Mouse (Mus musculus): ENCODE data around the gene Prkacb.
"Not testable (repeated sequence)": the region's sequence is repeated elsewhere in the genome, so short reads cannot be mapped to it uniquely, and the experiment has no call there.

Gene Prkacb

GRCm38 (mm10) chr3:146778451-146778850 is 34.3 kb downstream of the Prkacb start:
- no peak for DNase-seq (ENCODE audit: low spot score)

- DNase-seq (ENCODE audit: low spot score): no peak
These were observed 36.1 kb downstream of the Prkacb start for GRCm38 (mm10) chr3:146776711-146777110.

DNA sequence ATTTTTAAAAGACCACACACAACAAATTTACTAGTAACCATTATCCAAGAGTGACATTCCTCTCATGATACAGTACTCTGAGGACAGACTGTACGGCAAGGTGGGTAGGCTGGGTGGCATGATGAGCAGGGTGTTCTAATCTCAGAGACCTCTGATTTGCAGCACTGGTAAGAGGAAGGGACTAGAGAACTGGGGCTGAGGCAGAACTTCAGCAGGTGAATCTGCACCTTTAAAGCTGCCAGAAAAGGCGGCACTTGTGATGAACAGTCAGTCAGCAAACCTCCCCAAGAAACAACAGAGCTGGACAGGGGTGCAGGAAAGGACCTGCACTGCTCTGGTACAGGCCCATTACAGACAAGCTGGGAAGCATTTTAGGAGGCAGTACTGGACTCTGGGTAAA is 41.9 kb downstream of the Prkacb start:
- no peak for DNase-seq (ENCODE audit: low spot score)

DNA sequence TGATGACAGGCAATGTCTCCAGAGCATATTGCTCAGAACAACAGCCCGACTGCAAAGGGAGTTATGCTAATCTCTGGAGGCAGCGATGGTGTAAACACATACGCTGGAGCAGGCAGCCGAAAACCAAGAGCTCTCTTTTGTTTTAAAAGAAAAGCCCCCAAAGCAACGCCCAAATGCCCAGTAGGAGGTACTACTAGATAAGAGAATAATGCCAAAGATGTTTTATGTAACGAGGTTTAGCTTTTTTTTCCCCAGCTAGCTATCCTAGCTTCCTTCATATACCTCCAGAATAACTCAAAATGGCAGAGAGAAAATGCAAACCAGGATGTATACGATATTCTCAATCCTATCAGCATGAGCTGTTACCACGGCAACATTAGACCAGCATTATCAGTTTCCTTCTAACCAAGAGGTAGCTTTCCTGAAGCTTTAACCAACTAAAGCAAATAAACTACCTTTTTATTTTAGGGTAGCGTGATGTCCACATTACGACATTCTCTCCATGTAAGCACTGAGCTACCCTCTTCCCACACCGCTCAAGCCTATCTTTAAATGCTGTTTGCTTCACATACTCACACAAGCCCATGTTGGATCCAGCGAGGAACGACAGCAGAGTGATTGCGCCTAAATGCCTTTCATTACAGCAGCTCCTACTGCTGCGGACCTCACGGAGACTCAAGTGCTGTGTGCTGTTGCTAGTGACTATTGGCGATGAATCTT is 42.7 kb downstream of the Prkacb start:
- DNase-seq (ENCODE audit: low spot score): no peak

DNA sequence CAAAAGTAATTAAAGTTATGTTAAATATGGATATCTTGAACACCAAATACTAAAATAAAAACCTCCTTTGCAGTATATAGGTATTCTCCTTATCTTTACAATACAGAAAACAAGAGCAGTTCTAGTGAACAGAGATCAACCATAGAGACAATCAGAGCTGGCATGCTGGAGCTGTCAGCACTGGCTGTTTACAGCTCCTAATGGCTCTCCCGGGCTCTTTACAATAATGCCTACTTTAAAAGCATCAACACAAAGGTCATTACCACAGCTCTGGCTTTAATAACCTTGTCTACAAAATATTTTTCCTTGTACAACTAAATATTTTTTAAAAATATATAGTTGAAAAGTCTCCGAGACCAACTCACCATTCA is 43.2 kb downstream of the Prkacb start:
- no peak for DNase-seq (ENCODE audit: low spot score)

DNA sequence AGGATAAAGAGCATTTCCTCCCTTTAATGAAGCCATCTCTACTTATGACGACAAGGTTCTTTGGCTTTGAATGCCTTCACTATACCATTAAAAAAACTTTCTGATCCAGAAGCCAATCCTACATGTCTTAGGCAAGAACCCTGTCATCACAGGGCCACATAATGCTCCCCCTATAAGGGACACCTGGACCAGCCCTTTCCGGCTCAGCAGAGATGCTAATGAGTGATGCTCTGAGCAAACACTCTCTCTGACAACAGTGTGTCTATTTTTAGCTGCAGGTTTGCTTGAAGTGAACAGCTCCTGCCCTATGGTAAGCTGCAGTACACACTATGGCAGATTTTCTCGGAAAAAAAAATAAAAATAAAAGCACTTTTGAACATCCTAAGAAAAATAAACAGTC is 43.9 kb downstream of the Prkacb start:
- DNase-seq (ENCODE audit: low spot score): no peak

DNA sequence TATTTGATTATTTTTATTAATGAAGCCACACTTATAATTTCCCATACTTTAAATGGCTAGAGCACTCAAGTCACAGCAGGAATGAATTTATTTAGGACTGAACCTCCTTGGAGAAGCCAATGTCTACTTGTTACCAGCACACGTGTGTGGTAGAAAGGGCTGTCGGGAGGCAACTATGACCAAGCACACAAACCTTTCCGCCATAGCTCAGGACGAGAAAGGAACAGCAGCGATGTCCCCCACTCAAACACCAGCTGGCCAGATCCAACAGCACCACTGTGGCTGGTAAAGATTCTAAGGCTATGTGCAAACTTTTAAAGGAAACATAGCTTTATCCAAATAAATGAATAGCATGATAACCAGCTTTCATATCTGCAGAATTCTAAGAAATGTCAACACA is 44.4 kb downstream of the Prkacb start:
- DNase-seq (ENCODE audit: low spot score): no peak

DNA sequence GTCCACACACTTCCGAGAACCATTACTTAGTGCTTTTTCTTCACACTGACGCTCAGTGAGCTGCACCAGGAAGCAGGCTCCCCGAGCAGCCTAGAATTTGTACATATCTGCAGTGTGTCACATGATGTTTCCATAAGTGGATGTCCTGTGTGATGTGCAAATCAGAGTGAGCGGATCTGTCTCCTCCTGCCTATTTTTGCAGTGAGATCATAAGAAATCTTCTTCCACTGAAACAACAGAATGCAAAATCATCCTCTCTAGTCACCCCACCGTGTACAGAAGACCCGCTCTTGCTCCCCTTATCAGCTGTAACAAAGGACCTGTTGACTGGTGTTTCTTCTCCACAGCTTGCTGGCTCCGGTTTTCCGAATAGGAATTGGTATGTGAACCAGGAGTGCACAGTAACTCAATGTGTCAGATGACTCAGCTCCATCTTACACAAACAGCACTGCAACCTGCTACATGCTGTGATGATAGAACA is 46.0 kb downstream of the Prkacb start:
- no peak for DNase-seq (ENCODE audit: low spot score)

- DNase-seq (ENCODE audit: low spot score): no peak
These were observed 46.7 kb downstream of the Prkacb start for GRCm38 (mm10) chr3:146766071-146766605.

DNA sequence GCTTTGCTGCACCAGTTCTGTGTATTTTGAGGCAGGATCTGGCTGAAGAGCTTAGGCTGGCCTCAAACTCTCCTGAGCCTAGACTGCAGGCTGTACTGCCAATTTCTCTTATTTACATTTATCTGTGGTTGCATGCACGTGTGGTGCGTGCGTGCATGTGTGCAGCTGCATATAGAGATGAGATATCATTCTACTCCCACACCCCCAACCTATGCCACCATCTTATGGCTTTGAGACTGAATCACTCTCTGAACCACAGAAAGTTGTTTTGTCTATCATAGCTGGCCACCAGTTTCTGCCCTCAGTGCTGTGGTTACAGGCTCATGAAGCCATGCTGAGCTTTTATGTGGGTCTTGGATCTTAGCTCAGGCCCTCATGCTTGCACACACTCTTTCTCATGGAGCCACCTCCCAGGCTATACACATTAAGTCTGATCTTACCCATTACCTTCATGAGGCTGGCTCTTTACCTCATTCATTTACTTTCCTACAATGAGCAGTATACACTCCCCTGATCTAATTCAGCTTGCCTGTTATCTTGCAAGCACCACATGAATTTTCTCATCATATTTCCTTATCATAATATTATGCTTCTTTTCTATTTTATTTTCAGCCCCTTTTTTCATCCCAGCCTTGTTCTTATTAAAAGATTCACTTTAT is 47.8 kb downstream of the Prkacb start:
- no peak for DNase-seq (ENCODE audit: low spot score)

DNA sequence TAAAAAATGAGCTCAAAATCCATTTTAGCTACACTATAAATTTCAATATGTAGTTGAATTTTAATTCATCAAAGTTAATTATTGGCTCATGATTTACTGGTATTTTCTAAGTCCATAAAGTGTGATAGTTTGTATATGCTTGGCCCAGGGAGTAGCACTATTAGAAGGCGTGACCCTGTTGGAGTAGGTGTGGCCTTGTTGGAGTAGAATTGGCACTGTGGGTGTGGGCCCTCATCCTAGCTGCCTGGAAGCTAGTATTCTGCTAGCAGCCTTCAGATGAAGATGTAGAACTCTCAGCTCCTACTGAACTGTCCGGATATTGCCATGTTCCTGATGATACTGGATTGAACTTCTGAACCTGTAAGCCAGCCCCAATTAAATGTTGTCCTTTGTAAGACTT is 49.7 kb downstream of the Prkacb start:
- not testable (repeated sequence) for DNase-seq (ENCODE audit: low spot score)

- no peak for DNase-seq (ENCODE audit: low spot score)
These were observed 51.5 kb downstream of the Prkacb start for GRCm38 (mm10) chr3:146761276-146761675.

DNA sequence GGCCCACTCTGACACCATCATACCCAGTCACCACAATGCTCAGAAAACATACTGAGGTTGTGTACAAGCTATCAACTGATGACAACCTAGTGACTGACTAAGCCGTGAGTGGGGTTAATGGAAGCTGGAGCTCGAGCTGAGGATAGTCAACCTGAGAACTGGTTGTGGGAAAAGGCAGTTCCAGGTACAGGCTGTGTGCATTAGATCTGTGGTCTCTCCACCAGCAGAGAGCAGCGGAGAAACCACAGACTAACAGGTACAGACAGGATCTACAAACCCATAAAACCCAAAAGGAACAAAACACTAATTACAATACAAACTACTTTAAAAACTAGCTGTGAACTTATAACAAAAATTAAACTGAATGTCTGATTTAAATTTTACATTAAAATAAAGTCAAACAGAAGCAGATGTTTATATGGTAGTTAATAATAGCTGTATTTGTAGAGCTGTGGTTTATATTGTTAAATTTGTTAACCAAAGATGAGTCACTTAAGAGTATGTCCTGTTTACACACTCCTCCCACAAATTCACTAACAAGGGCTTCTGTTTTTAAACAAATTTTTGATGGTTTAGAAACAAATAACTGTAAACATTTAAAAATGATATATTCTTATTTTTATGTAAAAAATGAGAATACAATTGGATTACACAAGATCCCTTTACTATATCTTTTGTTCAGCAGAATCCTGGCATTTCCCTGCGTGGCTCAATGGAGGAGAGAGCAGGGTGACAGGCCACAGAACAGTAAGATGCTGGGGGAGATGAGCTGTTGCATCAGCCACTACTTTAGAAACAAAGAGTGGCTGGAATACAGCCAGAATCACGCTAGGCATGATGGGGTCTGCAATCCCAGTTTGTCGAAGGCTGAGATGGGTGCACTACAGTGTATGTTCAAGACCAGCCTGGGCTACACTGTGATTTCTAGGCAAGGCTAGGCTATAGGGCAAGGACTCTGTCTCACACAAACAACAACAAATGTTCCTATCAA is 54.5 kb downstream of the Prkacb start:
- no peak for DNase-seq (ENCODE audit: low spot score)

GRCm38 (mm10) chr3:146754270-146754669 is 58.5 kb downstream of the Prkacb start:
- no peak for DNase-seq (ENCODE audit: low spot score)

DNA sequence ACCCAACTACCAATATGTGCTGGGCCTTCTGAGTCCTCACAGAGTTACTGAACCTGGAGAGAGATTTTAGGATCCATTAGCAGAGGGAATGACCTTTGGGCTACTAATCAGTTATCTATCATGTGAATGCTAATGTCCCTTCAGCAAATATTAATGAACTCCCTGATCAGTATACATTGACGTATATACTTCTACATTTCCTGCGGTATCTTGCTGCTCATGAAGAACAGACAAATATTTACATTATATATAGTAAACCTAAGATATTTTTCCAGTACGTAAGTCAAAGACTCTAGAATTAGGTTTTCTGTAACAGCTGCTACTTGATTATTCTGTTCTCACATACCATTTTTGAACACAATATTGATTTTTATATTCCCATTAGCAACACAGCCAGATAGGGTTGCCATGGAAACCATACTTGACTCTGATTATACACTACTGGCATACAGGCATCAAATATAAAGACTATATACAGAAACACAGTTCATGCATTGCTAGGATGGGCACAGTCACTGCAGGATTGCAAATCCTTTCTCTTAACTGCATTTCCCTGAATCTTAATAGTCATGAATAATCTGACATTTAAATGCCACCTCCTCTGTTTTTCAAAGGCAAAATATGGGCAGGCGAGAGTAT is 71.1 kb downstream of the Prkacb start:
- DNase-seq (ENCODE audit: low spot score): no peak

DNA sequence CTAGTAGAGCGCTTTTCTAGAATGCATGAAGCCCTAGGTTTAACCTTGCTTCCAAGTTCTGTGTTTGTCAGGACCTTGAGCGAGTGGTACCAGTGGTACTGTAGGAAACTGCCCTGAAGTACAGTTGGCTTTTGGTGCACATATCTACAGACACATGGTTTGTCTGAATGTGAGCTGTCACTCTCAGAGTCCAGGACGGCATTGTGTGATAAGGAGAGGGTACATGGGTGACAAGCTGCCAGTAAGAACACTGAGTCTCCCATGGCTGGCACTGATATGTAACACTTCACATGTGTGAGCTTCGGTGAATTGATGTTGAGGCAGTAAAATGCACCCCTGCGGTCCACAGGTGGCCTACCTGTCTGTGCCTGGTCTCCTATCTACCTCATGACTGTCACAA is 71.6 kb downstream of the Prkacb start:
- DNase-seq (ENCODE audit: low spot score): no peak

DNA sequence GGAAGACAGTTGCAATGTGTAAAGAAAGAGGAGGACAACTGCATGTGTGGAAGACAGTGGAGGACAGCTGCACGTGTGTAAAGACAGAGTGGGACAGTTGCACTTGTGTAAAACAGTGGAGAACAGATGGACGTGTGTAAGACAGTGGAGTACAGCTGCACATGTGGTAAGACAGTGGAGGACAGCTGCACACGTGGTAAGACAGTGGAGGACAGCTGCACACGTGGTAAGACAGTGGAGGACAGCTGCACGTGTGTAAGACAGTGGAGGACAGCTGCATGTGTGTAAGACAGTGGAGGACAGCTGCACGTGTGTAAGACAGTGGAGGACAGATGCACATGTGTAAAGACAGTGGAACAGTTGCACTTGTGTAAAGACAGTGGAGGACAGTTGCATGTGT is 76.6 kb downstream of the Prkacb start:
- DNase-seq (ENCODE audit: low spot score): not testable (repeated sequence)

DNA sequence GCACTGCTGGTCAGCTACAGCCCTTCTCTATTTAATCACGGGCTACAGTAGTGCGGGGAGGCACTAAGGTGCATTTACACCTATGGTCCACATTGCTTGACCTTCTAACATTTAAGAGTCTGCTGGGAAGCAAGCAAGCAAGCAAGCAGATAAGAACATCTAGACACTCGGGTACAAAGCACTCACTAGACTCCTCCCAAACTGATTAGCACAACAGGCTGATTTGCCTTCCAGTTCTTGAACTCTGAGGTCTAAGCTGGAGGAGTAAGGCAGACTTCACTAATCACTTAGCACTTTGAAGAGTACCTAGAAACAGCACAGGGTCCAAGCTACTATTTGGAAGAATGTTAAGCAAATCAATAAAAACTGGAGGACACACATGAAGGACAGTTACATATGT is 77.1 kb downstream of the Prkacb start:
- DNase-seq (ENCODE audit: low spot score): no peak

DNA sequence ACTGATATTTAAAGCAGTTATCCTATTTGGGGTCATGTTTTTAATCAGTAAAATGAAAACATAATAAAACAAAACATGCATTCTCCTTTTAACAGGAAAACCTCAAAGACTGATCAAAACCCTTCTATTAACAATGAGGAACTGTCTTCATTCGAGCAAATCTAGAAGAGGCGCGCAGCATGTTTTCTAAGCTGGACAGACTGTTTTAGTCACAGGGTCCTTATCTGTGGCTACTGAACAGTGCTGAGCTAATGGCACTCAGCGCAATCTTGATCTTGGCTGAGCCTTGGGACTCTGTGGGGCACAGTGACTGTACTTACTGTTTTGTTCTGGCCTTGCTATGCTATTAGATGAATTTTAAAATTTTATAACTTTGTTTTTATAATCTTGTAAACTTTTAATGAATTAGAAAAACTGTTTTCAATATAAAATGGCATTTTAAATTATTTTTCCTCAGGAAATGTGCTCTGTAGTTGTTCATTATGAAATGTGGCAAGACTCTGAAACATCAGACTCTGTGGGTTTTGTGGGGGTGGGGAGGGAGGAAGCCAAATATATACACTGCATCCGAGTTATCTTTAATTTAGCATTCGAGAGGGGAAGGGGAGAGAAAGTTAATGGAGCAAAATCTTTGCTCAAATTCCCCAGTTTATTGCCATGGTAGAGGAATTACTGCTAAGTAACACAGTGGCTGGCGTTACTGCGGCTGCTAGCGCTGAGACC is 77.7 kb downstream of the Prkacb start:
- no peak for DNase-seq (ENCODE audit: low spot score)

DNA sequence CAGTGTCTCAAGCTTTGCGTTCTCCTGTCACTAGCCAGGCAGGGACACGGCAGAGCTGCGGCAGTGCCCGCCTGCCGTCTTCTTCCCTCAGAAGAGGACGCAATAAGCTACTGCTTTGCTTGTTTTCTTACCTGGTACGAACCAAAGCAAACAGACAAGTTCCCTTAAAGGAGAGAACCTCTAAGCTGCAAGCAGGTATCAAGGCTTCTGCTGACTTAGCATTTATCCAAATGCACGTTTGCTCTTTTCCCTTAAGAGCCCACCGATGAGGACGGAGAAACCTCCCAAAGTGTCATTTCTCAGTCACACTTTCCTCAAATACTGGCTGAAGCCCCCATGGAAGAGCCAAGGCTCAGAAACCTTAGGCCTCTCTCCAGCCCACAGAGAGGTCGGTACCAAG is 81.3 kb downstream of the Prkacb start:
- no peak for DNase-seq (ENCODE audit: low spot score)

GRCm38 (mm10) chr3:146723037-146723436 is 89.8 kb downstream of the Prkacb start:
- no peak for DNase-seq (ENCODE audit: low spot score)
